In genomic region chr9:62425265-62425664, GRCm38 (mm10) we compare ENCODE assay signal across 10 mouse cellular contexts.
A peak's percentile ranks its signal among the peaks of the same experiment; 100 is the strongest.
DNase-seq lines count a peak whose midpoint lies in the region; ATAC-seq lines count a peak whose summit lies in the region.
"Had no signal": no experiment of that assay in that cellular context is flagged by ENCODE, and none has a peak within 500 bp of the region (broad histone marks: within the 10 kb centered on the region; RNA-seq: fewer than 3 reads in every experiment).

No protein-coding gene starts in this region.

- no peak overlapping the region for H3K4me2 ChIP-seq in midbrain, embryonic 13.5 days (replicated peaks)
- H3K4me2 ChIP-seq: limb, embryonic 12.5 days; neural tube, embryonic 12.5 days had no signal

- intact Hi-C loops in gastrocnemius, postnatal 14 days (cut with DNase I; ENCODE audit: low total_unique reads) = no loop called here

- 77% methylated on average over 5 of the region's 5 CpGs for WGBS in midbrain, embryonic 10.5 days
- 64% methylated on average over 5 of the region's 5 CpGs for WGBS in midbrain, embryonic 13.5 days

- peak; percentile 2 for DNase-seq in gastrocnemius, postnatal 14 days
- DNase-seq in gastrocnemius, adult 18-20 months (ENCODE audit: low spot score) = no peak
- no peak for DNase-seq in midbrain, embryonic 10.5 days (ENCODE audit: low spot score)
- DNase-seq in kidney, postnatal 25 days = peak; percentile 47 to 74
- DNase-seq in thymus, postnatal 36 days = peak; percentile 19 to 32
- no peak for DNase-seq in gastrocnemius, postnatal 4 days (ENCODE audit: low spot score in 2 of 2)
- DNase-seq in layer of hippocampus, postnatal 25 days (ENCODE audit: extremely low spot score in 1 of 2, low spot score in 1 of 2) = no peak

- H3K9me3 ChIP-seq in midbrain, embryonic 10.5 days (replicated peaks) = no peaks in the 10 kb centered on the region
- no peaks in the 10 kb centered on the region for H3K9me3 ChIP-seq in midbrain, embryonic 13.5 days
- H3K9me3 ChIP-seq: limb, embryonic 12.5 days; neural tube, embryonic 12.5 days had no signal

- peaks cover 58% of the 10 kb centered on the region for H3K36me3 ChIP-seq in midbrain, embryonic 10.5 days
- H3K36me3 ChIP-seq in midbrain, embryonic 13.5 days = peaks cover 83% of the 10 kb centered on the region
- H3K36me3 ChIP-seq: limb, embryonic 12.5 days had no signal

- H3K9ac ChIP-seq in midbrain, embryonic 13.5 days (replicated peaks) = no peak overlapping the region
- H3K9ac ChIP-seq: limb, embryonic 12.5 days; neural tube, embryonic 12.5 days had no signal

- no peaks in the 10 kb centered on the region; the same call in 1 of the 2 replicates for H3K27me3 ChIP-seq in midbrain, embryonic 10.5 days (ENCODE audit: low read depth, poor library complexity, severe bottlenecking)
- no peaks in the 10 kb centered on the region for H3K27me3 ChIP-seq in midbrain, embryonic 13.5 days
- H3K27me3 ChIP-seq: limb, embryonic 12.5 days; neural tube, embryonic 12.5 days had no signal

- H3K4me3 ChIP-seq in midbrain, embryonic 10.5 days = no peak overlapping the region
- no peak overlapping the region for H3K4me3 ChIP-seq in midbrain, embryonic 13.5 days (replicated peaks)
- H3K4me3 ChIP-seq: limb, embryonic 12.5 days; neural tube, embryonic 12.5 days had no signal

- peaks cover 13% of the 10 kb centered on the region for H3K4me1 ChIP-seq in midbrain, embryonic 10.5 days
- H3K4me1 ChIP-seq in midbrain, embryonic 13.5 days (replicated peaks) = peaks cover 13% of the 10 kb centered on the region

- peak overlapping the region; percentile 19; the same call in 1 of the 2 replicates for H3K27ac ChIP-seq in midbrain, embryonic 10.5 days (replicated peaks)
- H3K27ac ChIP-seq in midbrain, embryonic 13.5 days = no peak overlapping the region
- H3K27ac ChIP-seq: limb, embryonic 12.5 days; neural tube, embryonic 12.5 days had no signal

- ATAC-seq in midbrain, embryonic 13.5 days = no peak

Comparison
In these comparisons a context has a peak if more than half of its experiments do, and no peak if none do; other contexts are left out.
1. DNase-seq: peak in gastrocnemius, postnatal 14 days (single experiment), kidney, postnatal 25 days (2 of 2) and thymus, postnatal 36 days (2 of 2); none in gastrocnemius, adult 18-20 months (single experiment), midbrain, embryonic 10.5 days (single experiment), gastrocnemius, postnatal 4 days (0 of 2) and layer of hippocampus, postnatal 25 days (0 of 2).